Mouse (Mus musculus) adrenal gland, adult 8-10 months (tissue): ENCODE results near the gene Vwa1. TPM values are rescaled to one million over a fixed set of nuclear protein-coding genes. Genes with fewer than 3 reads are reported as not detected.
A peak's percentile ranks its signal among the peaks of the same experiment; 100 is the strongest.
"Not testable (repeated sequence)": the region's sequence is repeated elsewhere in the genome, so short reads cannot be mapped to it uniquely, and the experiment has no call there.

Experiments used
- DNase-seq: peaks from one replicate; pipeline ENCODE4 v3.0.0; 2022
- microRNA-seq, 2 experiments: library from miRNA; unstranded; fragments of <30 nt; microRNA quantifications; one replicate each; pipeline ENCODE4 v1.2.0; 2022
- total RNA-seq, 4 experiments: library from RNA; stranded (reverse); gene quantifications; 2 replicates each; pipeline ENCODE4 v1.2.4; 2022

The Vwa1 gene
- total RNA-seq, 4 experiments from 2014 or later, result 3.2 to 6.9 (median 4.7) TPM

- DNase-seq, result no peak
Observed at GRCm38 (mm10) chr4:155744474-155744873, 30.0 kb downstream of the Vwa1 start.

DNA sequence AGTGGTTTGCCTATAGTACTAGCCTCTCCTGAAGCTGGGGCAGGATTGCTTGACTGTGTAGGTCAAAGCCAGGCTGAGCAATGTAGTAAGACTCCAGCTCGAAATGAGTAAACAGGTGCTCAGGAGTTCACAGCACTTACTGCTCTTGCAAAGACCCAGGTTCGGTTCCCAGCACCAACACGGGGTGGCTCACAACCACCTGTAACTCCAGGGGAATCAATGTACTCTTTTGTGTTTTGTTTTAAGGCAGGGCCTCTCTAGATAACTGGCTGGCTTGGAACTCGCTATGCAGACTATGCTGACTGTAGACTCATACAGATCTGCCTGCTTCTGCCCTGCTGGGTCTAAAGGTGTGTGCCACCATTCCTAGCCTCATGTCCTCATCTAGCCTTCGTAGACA is 31.8 kb downstream of the Vwa1 start:
- DNase-seq, result no peak

GRCm38 (mm10) chr4:155740681-155741080 is 33.8 kb downstream of the Vwa1 start:
- not testable (repeated sequence) for DNase-seq

GRCm38 (mm10) chr4:155739741-155740636 is 34.5 kb downstream of the Vwa1 start:
- DNase-seq, result no peak

DNA sequence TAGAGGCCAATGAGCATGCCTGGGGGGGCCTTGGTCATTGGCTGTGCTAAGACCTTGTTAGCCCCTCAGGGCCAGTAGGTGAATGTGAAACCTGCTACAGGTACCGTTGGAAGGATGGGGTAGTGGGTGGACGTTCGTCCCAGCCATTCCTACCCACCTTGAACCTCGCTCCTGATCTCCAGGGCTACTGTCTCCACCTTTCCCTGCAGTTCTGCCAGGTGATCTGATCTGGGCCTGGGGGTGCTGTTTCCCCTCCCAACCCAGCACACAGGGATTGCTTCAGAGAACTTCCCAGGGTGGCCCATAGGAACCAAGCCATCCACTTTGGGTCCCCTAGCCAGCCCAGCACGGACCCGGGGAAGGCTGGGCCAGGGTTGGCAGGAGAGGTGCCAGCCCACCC is 35.3 kb downstream of the Vwa1 start:
- no peak for DNase-seq

DNA sequence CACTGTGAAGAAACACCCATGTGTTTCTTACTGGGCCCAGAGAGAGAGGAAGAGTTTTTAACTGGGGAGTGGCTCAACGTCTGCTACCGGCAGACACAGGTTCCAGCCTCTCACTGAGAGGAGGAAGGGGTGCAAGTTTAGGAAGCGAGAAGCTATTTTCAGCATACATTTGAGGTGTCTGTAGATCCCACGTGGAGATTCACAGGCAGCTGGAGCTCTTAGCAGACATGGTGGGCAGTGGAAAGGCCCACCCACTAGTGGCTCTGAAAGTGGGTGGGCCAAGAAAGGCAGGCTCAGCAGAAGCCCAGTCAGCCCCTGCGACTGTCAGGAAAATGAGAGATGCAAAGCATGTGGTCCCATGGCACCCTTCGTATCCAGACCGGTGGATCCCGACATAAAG is 36.2 kb downstream of the Vwa1 start:
- no peak for DNase-seq

- DNase-seq, result no peak
Observed at GRCm38 (mm10) chr4:155736421-155736820, 38.1 kb downstream of the Vwa1 start.

DNA sequence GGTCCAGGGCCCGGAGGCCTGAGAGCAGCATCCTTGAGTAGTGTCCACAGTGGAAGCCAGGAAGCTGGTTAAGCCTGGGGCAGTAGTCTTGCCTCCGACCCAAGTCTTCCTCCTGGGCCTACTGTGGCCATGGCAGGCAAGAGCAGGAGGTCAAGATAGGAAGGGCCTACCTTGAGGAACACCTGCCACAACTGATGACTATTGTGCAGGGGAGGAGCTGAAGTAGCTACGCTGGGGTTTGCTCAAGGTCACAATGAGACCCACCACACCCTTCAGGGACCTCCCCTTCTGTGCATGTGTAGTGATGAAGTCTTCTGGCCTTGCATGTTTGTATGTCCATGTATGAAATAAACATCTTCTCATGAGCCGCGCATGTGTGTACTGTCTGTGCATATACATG is 38.7 kb downstream of the Vwa1 start:
- DNase-seq, result no peak

GRCm38 (mm10) chr4:155734951-155735702 is 39.4 kb downstream of the Vwa1 start:
- DNase-seq, result peak; percentile 22

GRCm38 (mm10) chr4:155734350-155734941 is 40.1 kb downstream of the Vwa1 start, which contains the start of gene Tmem240:
Gene Tmem240, plus strand, starts transcription at chr4:155734800.
- DNase-seq, result peak; percentile 91

GRCm38 (mm10) chr4:155733267-155733666 is 41.2 kb downstream of the Vwa1 start:
- DNase-seq, result peak; percentile 29

DNA sequence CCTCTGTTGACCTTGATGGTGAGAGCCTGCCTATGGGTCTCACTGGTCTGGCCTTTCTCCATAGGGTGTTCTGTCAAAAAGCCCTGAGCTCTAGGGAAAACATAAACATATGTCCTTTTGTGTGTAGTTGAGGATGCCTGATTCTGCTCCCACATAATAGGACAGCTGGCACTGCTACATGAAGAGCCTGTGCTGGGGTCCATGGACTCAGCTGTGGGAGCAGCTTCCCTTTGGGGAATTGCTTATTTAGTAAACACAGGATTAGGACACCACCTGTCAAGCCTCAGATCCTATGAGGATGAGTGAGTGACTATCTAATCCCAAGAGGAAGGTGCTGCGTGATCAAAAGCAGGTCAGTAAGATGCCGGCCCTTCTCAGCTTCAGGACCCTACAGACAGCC is 46.5 kb downstream of the Vwa1 start:
- DNase-seq, result no peak

DNA sequence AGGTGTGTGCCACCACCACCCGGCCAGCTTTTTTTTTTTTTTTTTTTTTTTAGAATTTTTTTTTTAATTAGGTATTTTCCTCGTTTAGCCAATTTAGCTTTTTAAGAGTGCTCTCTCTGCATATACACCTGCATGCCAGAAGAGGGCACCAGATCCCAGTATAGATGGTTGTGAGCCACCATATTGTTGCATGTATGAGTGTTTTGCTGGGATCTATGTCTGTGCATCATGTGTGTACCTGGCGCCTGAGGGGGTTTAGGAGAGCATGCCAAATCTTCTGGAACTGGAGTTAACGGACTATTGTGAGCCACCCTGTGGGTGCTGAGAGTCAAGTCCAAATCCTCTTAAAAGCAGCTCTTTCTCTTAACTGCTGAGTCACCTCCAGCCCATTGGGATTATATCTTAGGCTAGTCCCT is 52.8 kb downstream of the Vwa1 start:
- DNase-seq, result no peak

Small RNAs within 50 kb of the gene (microRNA-seq; reads per million reads assigned to microRNA genes)
- 0 reads per million in 2 experiments for gene Gm27743

Other genes starting within 250 kb of the Vwa1 start
- 100 to 1,000 TPM; 155 to 289 (median 213) TPM for gene Nadk, start 212.3 kb downstream of the Vwa1 start, total RNA-seq
- gene Slc35e2, start 173.3 kb downstream of the Vwa1 start, total RNA-seq, result 10 to 100 TPM; 38.8 to 54.2 (median 44.9) TPM
- 10 to 100 TPM; 43.1 to 56.6 (median 47.3) TPM for gene Cdk11b, start 149.8 kb downstream of the Vwa1 start, total RNA-seq
- not detected for gene Gm10563, start 129.3 kb downstream of the Vwa1 start, total RNA-seq
- 1 to 10 TPM; 4.8 to 8.4 (median 6.7) TPM for gene Mmp23, start 121.3 kb downstream of the Vwa1 start, total RNA-seq
- gene Mib2, start 105.5 kb downstream of the Vwa1 start, total RNA-seq, result 10 to 100 TPM; 53.5 to 74.5 (median 61.5) TPM
- 10 to 100 TPM; 67.7 to 72.0 (median 69.9) TPM for gene Fndc10, start 80.4 kb downstream of the Vwa1 start, total RNA-seq
- 100 to 1,000 TPM; 106 to 127 (median 114) TPM for gene Ssu72, start 69.9 kb downstream of the Vwa1 start, total RNA-seq
- gene Tmem240, start 39.9 kb downstream of the Vwa1 start, total RNA-seq, result 1 to 10 TPM in 3 of 4 experiments, under 1 TPM in 1; 0.90 to 1.2 (median 1.1) TPM
- gene Atad3a, start 13.6 kb downstream of the Vwa1 start, total RNA-seq, result 10 to 100 TPM; 69.5 to 90.1 (median 77.6) TPM
- gene Tmem88b, start 11.2 kb upstream of the Vwa1 start, total RNA-seq, result 1 to 10 TPM in 1 of 4 experiments, under 1 TPM in 3; 0.17 to 1.0 (median 0.62) TPM
- not detected for gene Ankrd65, start 15.7 kb upstream of the Vwa1 start, total RNA-seq
- gene Mrpl20, start 28.2 kb upstream of the Vwa1 start, total RNA-seq, result 100 to 1,000 TPM; 102 to 144 (median 126) TPM
- 100 to 1,000 TPM in 3 of 4 experiments, 10 to 100 TPM in 1; 88.5 to 164 (median 122) TPM for gene Ccnl2, start 37.8 kb upstream of the Vwa1 start, total RNA-seq
- gene Aurkaip1, start 56.6 kb upstream of the Vwa1 start, total RNA-seq, result 100 to 1,000 TPM; 134 to 175 (median 158) TPM
- 10 to 100 TPM; 45.1 to 93.9 (median 66.8) TPM for gene Mxra8, start 65.0 kb upstream of the Vwa1 start, total RNA-seq
- gene Dvl1, start 72.7 kb upstream of the Vwa1 start, total RNA-seq, result 100 to 1,000 TPM in 1 of 4 experiments, 10 to 100 TPM in 3; 69.6 to 110 (median 73.1) TPM
- gene Tas1r3, start 88.7 kb upstream of the Vwa1 start, total RNA-seq, result 1 to 10 TPM in 1 of 4 experiments, under 1 TPM in 3; 0.46 to 1.2 (median 0.62) TPM
- gene Cptp, start 94.7 kb upstream of the Vwa1 start, total RNA-seq, result 10 to 100 TPM; 16.4 to 29.0 (median 17.9) TPM
- 10 to 100 TPM; 32.3 to 34.6 (median 33.3) TPM for gene Ints11, start 94.8 kb upstream of the Vwa1 start, total RNA-seq
- gene Pusl1, start 117.1 kb upstream of the Vwa1 start, total RNA-seq, result 10 to 100 TPM; 23.2 to 51.5 (median 41.4) TPM
- 10 to 100 TPM; 18.2 to 49.2 (median 30.9) TPM for gene Acap3, start 117.1 kb upstream of the Vwa1 start, total RNA-seq
- gene Ube2j2, start 169.1 kb upstream of the Vwa1 start, total RNA-seq, result 10 to 100 TPM; 64.3 to 87.8 (median 77.0) TPM
- 10 to 100 TPM; 34.7 to 88.1 (median 58.1) TPM for gene C1qtnf12, start 187.6 kb upstream of the Vwa1 start, total RNA-seq
- 1 to 10 TPM; 7.8 to 9.5 (median 8.9) TPM for gene B3galt6, start 218.0 kb upstream of the Vwa1 start, total RNA-seq
- 100 to 1,000 TPM; 290 to 326 (median 308) TPM for gene Sdf4, start 218.2 kb upstream of the Vwa1 start, total RNA-seq
- gene Tnfrsf4, start 239.1 kb upstream of the Vwa1 start, total RNA-seq, result 1 to 10 TPM; 1.0 to 3.0 (median 2.0) TPM